Mouse (Mus musculus): ENCODE data around the gene Ppp1cc.
"Not testable (repeated sequence)": the region's sequence is repeated elsewhere in the genome, so short reads cannot be mapped to it uniquely, and the experiment has no call there.

Ppp1cc gene

DNA sequence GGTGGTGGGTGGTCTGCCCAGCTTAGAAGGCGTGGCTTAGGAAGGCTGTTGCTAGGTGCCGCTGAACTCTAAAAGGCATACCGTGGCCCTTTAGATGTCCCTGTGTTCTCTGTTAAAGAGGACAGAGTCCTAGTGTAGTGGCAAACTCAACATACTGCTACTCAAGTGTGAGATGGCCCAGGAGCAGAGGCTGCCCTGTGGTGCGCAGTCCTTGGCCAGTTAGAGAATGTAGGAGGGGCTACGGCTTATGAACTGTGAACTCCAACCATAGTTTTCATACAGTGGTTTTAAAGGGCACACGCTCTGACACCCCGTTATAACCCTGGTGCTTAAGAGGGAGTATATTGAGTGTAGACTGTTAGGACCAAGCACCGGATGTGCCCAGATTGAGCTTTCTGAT, 13.0 kb downstream of the Ppp1cc start:
- no peak for DNase-seq

DNA sequence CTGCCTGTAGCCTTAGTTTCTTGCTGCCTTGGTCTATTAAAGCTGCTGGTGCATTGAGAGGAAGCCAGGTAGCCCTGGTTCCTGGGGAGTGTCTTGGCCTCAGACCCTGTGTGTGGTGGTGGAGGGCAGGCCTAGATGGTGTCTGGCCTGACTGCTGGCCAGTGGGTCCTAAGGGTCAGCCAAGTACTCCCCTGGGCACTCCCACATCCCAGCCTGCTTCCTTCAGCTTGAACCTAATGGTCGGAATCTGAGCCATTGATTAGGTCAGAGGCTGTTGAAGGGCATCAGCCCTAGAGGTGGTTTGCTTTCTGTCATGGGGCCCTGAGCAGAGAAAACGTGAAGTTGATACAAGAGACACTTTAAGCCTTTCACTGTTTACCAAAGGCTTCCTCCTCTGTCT, 17.3 kb downstream of the Ppp1cc start:
- no peak for DNase-seq

DNA sequence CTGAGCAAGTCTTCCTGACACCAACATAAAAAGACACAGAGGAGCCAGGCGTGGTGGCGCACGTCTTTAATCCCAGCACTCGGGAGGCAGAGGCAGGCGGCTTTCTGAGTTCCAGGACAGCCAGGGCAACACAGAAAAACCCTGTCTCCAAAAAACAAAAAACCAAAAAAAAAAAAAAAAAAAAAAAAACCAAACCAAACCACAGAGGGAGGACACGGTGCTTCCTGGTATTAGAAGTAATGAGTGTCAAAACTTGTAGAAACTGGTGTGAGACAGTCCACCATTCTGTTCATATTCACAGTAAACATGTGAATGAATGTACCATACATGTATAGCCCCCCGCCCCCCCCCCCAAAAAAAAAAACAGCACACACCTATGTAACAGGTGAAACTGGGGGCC, 17.9 kb downstream of the Ppp1cc start:
- DNase-seq, result no peak

DNA sequence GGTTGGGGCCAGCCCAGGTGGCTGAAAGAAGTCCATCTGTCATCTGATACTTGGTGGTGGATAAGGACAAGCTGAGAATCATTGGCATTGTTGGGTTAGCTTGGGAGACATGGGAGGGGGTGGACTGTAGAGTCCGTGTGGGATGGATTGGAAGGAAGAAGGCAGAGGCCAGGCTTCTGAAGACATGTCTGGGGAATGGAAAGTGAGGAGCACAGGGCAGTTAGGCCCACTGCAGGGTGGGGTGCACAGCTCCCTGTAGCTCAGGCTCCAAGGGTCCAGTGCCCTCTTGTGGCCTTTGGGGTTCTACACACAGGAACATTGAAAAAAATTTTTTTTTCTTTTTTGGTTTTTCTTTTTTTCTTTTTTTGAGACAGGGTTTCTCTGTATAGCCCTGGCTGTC, 18.3 kb downstream of the Ppp1cc start:
- peak; percentile 69 for DNase-seq

DNA sequence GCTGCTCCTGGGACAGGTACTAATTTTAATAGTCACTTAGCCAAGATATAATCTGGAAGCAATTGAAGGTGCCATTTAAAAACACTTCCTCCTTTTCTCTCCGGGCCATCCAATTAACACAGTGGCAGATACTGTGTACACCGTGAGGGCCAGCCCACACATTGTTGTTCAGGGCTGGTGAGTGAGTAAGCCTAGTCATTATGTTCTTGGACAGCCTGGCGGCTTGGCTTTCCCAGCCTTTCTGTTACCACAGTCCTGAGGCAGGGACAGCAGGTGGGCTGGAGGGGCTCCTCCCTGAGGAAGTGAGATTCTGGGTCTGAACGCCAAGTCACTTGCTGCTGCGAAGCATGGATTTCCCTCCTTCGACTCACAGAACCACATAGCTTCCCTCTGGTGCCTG, 21.6 kb downstream of the Ppp1cc start:
- DNase-seq, result no peak

DNA sequence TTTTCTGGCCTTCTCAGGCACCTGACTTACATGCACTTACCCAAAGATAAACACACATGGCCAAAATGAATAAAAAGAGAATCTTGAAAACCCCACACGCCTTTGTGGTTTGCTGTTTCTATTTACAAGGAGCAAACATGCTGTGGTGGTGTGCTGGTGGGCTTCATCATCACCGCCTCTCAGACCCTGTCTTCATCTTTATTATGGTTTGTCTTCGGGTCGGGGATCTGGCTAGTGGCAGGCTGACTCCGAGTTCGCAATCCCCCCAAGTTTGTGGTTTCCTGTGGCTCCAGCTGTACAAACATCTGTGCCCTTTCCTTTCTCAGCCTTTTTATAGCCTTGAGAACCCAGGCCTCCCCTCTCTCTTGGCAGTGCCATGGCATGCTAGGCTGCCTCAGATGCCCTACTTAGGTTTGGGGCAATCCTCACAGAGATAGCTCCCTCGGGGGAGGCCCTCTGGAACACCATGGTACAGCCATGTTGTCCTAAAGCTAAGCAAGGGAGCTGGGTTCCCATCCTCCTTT, 26.3 kb downstream of the Ppp1cc start:
- no peak for DNase-seq

DNA sequence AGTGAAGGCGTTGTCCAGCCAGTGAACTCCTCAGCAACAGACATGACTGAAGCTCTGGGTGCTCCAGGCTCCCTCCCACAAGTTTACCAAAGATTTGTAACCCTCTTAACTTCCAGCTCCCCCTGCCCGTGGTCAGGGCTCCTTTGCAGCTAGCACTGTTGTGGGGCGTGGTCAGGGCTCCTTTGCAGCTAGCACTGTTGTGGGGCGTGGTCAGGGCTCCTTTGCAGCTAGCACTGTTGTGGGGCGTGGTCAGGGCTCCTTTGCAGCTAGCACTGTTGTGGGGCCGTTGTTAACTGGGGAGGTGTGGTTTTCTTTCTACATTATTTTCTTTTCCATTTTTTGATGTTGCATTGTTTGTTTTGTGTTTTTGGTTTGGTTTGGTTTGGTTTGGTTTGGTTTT, 26.8 kb downstream of the Ppp1cc start:
- not testable (repeated sequence) for DNase-seq

DNA sequence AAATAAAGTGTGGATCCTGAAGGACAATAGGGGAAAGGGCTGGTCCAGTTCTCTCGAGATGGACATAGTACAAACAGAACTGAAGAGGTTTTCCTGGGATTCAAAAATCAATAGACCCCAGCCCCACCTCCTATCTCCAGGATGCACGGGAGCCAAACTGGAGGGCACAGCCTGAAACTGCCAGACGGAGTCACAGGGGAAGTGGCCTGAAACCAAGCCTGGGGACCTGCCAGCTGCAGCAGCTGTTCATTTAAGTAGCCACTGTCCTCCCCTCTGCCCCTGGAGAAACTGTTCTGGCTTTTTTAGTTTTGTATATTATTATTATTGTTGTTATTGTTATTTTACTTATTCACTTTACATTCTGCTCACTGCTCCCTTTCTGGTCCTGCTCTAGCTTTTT, 31.0 kb downstream of the Ppp1cc start:
- no peak for DNase-seq

DNA sequence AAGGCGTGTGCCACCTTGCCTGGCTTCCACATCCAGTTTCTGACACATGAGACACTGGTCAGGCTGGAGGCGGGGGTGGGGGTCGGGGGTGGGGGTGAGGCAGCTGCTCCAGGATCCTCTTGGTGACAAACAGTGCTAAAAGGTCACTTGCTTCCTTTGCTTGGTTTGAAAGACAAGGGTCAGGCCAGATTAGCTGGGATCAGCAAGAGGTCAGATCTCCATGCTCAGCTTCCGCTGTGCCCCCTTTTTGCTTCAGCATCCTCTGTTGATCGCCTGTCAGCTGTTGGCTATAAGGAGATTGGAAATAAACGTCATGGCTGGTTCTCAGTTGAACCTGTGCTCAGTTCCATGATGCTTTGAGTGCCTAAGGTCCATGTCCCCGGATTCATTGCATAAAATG, 32.4 kb downstream of the Ppp1cc start:
- no peak for DNase-seq

DNA sequence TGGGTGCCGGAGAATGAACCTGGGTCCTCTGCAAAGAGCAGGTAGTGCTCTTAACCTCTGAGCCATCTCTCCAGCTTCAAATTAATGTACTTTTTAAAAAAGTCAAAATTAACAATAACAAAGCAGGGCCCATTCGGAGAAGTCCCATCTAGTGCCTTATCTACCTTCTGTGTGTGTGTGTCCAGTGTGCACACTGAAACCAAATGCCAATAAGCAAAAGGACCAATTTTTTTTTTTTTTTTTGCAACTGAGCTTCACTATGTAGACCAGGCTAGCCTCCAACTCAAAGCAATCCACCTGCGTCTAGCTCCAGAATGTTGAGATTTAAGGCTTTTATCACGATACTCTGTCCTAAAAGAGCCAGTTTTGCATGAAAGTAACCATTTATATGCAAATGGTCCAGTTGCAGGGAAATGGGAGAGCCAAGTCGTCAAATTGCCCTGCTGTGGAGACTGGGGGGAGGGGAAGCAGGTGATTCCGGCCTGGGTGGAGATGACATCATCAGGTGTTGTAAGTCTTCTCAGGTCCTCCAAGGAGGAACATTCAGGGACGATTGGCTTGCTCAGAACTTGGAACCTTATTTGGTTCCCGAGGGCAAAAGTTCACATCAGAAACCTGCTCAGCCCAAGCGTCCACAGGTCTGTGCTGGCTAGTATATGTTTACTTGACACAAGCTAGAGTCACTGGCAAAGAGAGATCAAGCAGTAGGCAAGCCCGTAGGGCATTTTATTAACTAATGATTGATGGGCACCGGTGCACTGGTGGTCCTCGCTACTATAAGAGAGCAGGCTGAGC, 33.4 kb downstream of the Ppp1cc start:
- no peak for DNase-seq

DNA sequence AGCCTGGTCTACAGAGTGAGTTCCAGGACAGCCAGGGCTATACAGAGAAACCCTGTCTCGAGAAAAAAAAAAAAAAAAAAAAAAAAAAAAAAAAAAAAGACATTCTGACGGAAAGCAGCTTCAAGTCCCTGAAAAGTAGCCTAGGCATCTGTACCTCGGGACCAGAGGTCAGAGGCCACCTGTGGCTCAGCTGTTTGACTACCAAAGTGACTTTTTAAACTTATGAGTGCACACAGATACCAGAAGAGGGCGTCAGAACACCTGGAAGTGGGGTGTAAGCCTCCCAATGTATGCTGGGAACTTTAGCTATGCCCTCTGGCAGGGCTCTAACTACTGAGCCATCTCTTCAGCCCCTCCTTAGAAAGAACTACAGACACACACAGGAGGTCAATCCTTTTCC, 34.3 kb downstream of the Ppp1cc start:
- DNase-seq, result no peak

DNA sequence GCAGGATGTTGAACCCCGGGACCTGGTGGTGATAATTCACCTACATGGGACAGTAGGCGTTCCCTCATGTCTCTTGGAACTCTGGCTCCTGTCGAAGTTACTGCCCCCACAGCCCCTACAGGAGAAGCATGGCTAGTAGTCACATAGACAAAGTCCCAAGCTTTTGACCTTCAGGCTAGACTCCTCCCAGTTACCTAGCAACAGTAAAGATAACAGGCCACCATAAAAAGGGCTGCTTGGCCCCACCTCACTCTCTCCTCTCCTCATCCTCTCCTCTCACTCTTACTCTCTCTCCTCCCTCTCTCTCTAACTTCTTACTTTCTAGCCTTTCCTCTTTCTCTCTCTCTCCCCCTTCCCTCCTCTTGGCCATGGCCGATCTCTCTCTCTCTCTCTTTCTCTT, 42.8 kb downstream of the Ppp1cc start:
- no peak for DNase-seq

DNA sequence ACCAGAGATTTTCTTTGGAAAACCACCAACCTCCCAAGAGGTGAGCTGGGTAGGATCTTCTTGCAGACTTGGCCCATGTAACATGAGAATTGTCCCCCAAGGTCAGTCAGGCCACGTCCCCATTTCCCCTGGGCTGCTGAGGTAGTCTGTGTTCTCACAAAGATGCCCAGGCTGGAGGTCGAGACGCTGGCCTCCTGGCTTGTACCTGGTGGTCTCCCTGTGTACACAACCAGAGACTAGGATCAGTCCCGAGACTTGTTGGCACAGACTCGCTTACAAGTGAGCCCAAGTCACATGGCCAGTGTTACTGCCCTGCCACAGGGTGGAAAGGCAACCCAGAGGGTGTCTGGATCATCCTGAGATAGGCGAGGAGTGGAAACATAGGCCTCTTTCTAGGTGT, 43.8 kb downstream of the Ppp1cc start:
- no peak for DNase-seq

DNA sequence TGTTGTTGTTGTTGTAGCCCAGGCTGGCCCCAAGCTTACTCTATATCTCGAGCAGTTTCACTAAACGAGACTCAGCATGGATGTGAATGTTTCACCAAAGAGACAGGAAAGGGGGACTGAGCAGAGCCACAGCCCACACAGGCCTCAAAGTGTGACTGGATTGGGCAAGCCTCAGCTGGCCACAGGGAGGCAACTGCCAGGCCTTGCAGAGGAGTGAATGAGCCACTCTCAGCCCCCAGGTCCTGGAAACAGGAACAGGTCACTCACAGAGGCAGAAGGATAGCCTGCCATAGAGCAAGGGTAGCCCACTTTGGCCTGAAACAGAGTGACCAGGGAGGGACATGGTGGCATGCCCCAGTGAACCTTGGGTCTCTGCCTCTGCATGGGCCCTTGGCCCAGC, 46.1 kb downstream of the Ppp1cc start:
- DNase-seq, result no peak

DNA sequence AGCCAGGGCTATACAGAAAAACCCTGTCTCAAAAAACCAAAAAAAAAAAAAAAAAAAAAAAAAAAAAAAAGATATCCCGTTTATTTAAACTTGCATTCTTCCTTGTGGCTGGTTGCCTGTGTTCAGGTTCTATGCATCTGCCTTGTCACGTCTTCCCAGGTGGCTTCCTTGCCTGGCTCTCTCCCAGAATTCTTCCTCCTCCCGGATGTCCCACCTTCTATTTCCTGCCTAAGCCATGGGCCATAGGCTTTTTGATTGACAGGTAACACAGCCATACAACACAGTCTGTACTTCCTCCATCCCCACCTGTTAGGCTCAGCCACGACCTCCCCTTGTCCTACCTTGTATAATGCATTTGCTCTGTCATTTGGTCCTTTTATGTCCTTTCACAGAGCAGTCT, 48.4 kb downstream of the Ppp1cc start, which contains the start of gene Hvcn1:
Gene Hvcn1 (plus strand): TSS at position 330 of the 400 bp plus-strand sequence.
- no peak for DNase-seq

DNA sequence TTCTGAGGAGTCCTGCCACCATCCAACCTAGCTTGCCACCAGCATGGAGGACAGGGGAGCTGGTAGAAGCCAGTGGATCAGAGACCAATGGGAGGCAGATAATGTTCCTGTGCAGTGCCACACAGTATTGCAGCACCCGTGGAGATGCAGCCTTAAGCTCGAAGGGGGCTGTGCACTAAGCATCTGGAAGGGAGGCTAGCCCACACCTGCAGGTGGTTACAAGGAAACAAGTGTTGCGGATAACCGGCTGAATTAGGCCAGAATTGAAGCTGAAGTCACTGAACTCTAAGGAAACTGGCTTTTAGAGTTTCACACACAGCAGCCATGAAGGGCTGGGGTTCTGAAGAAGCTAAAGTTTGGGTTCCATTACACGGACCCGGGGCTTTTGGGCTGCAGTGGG, 50.8 kb downstream of the Ppp1cc start:
- no peak for DNase-seq

DNA sequence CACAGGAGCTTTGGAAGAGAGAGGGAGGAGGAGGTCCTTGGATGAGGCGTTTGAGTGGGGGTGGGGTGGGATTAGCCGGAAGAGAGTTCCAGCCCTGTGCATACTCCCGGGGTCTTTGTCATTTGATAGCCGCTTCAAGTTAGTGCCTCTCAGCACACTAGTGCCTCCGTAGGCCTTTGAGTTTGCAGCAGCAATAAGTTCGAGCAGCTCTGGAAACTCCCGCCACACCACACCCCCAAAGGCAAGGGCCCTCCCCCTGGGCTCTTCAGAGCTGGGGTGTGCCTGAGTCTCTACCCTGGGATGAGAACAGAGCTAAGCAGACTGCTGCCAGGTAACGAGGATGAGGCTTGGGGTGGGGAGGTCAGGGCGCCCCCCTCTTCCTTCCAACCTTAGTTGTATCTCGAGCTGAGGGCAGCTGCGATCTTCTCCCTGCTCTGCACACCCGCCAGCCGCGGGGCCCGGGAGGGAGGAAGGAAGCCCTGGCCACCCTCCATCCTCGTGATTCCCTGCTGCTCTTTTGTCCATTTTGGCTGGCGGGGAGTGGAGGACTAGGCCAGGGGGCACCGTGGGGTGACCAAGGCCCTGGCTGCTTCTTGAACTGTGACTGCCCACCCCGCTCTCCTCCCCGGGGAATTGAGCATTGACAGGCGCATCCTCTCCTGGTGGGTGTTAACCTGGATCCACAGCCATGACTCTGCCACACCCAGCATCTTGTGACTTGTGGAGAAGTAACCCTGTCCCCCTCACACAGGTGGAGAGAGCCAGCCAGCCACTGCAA, 51.7 kb downstream of the Ppp1cc start:
- peak; percentile 68 for DNase-seq

DNA sequence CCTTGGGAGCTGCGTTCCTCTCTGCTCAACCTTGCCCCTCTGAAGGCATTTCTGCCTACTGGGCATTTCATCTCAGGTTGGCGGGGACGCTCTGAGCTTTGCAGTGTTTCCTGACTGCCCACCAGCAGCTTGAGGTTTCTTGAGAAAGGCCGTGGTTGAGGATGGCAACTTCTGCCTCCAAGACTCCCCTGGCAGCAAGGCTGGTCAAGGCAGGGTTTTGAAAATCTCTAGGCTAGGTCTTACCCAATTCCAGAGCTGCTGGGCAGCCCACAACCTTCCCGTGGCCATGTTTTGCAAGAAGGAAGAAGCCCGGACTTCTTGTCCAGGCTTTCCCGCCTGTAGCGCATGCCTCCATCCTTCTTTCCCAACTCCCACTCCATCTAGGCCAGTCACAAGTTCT, 52.8 kb downstream of the Ppp1cc start:
- DNase-seq, result no peak

DNA sequence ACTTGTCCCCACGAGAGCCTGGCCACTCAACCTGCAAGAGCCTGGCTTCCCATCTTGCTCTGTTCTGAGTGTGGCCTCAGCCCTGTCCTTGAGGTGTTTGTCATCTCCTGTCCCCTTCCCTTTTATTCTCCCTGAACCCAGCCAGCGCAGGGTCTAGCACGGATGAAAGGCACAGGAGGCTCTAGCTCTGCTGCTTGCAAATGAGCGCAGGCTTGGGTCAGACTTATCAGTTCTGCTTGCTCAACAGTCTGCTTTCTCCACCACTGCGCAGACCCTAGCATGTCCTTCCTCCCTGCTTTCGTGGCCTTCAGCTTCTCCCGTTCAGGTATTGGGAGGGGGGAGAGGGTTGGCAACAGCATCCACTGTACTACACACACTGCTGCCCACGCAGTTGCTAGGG, 54.0 kb downstream of the Ppp1cc start:
- no peak for DNase-seq

DNA sequence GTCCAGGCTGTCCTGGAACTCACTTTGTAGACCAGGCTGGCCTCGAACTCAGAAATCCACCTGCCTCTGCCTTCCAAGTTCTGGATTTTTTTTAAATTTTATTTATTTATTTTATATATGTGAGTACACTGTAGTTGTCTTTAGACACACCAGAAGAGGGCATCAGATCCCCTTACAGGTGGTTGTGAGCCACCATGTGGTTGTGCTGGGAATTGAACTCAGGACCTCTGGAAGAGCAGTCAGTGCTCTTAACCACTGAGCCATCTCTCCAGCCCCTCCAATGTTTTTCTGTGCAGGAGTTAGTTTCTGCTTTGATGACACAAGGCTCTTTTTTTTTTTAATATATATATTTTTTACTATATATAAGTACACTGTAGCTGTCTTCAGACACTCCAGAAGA, 54.7 kb downstream of the Ppp1cc start:
- DNase-seq, result not testable (repeated sequence)

DNA sequence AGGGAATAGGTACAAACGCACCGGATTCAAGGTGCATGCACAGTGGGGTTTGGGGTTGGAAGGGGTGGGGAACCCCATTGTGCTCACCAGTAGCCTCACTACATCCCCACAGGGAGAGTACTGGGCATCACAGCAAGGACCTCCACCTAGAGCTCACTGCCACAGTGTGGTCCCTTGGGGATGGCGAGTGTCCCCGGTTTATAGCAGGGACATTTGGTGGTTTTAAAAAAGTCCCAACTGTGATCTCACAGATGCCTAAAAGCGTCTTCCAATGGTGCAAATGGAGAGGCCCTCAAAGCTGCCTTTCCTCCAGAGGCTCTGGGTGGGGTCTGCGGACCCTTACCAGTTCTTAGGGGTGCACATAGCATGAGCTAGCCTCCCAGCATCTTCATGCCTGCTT, 55.8 kb downstream of the Ppp1cc start:
- DNase-seq, result no peak

DNA sequence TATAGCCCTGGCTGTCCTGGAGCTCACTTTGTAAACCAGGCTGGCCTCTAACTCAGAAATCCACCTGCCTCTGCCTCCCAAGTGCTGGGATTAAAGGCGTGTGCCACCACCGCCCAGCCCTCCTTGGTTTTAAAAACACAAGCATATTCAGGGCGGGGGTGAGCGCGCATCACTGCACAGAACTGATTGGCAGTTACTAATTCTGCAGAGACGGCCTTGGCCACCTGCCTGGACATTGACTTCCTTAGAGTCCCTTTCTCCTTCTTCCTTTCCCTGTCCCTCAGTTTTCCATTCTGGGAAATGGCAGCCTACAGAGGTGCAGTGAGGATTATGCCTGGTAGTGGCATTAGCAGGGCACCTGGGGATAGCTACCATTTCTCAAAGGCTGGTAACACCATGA, 59.6 kb downstream of the Ppp1cc start:
- no peak for DNase-seq

DNA sequence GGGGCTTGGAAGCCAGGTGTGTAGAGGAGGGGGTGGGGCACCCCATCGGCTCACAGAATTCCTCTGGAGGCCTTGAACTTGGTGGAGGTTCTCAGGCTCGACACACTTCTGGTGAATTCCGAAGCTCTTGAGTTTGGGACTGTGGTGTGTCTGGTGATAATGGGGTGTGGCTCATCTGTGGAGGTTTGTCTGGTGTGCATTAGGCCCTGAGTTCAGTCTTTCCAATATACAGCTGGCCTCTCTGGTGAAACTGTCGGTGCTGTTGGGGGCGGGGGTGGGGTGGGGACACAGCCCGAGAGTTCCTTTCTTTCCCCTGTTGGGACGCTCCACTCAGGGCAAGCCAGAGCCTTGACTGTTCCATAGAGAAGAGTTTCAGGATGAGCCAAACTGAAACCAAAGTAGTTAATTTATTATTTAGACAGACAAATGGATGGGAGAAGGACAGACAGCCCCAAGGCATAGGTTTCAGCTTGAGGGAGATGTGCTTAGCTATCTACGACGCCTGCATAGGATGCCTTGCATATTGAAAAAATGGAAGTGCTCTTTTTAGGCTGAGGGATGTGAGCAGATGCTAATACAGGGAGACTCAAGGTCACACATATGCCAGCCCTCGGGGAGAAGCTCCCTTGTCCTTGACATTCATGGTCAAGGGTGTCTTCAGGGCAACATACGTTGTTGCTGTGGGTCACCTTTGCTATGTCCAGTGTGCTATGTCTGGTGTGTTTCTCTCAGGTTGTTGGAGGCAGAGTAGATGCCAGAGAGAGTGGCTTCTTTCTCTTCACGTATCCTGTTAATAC, 60.2 kb downstream of the Ppp1cc start:
- no peak for DNase-seq

All from retina, postnatal 1 day (tissue).